Mouse (Mus musculus): Measurements from ENCODE around the gene Gpr18.

Gene Gpr18

DNA sequence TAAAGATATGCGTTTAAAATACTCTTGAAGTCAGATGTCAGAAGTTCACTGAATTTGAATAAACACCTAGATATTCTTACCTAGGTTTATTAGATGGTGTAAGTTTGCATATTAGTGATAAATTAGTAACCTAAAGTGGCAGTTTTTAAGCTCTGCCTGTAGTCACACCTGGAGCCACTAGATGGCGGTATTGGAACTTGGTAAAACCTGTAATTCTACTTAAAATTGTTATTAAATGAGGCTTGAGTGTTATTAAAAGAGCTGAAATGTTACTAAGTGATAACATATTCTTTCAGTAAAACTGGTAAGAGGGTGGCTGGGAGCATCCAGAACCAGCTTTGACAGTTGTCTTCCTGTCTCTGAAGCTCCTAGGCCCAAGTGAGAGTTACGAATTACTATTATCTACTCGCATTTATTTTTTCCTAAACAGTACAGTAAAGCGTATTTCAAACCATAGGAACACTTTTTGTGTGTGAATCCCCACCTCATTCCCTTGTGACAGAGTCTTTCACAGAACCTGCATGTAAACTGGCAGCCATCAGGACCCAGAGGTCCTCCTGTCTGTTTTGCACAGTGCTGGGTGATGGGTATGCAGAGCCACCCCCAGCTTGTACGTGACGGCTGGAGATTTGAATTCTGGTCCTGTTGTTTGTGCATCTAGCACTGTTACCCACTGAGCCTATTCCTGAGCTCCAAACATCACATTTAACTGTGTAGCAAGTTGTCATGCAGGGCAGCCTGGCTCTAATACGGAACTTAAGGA is 13.0 kb upstream of the Gpr18 start:
- in situ Hi-C loops (cut with MboI, MseI) = no loop called here

DNA sequence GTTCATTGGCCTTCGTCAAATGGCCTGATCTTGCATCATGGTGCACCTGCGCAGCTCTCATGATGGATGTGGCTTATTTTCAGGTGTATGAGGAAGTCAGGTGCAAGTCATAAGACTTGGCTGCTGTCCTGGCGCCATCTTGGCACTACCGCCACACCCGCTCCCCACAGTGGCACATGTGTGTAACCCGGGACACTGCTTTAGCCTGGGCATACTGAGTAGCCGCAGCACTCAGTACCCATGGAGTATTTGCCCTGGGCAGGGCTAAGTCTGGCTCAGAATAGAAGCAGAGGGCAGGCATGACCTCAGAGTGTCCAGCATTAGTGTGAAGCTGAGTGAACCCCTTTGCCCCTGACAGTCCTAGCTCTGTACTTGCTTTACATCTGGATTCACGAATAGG is 11.9 kb upstream of the Gpr18 start:
- in situ Hi-C loops (cut with MboI, MseI) = no loop called here

DNA sequence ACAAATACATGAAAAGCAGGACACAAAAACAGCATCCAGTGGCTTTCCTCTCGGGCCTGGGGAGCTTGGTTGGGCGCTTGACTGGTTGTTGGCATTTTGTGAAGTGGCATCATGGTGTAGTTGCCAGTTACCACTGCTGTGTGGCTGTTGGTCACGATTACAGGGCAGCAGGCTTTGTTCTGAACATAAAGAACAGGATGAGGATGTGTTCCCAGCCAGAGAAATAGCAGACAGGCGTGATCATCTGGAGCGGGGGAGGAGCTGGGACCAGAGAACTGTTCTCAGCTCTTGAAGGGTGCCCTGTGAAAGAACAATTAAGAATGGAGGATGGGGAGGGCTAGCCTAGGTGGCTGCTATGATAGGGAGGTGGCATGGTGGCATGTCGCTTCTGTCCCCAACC is 11.3 kb upstream of the Gpr18 start:
- in situ Hi-C loops (cut with MboI, MseI) = no loop called here

- in situ Hi-C loops (cut with MboI, MseI) = no loop called here
Measured at GRCm38 (mm10) chr14:121924876-121925275, 9.3 kb upstream of the Gpr18 start.

DNA sequence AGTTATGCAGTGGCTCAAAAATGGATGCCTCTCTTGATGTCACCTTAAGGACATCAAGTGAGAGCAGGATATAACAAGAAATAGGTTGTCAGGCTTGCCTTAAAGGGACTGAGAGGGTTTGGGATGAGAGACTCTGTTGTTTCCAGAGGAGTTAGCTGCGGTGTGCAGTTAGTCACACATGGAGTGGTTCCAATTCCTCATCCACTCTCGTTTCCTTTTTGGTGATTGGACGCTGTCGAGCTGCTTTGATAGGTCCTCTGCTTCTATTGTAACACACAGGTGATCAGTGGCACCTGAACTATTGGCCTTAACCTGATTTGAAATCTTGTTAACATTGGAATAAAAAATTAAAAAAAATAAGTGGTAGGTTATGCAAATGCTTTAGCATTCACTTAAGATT is 7.2 kb upstream of the Gpr18 start:
- in situ Hi-C loops (cut with MboI, MseI) = no loop called here

- in situ Hi-C loops (cut with MboI, MseI) = no loop called here
Measured at GRCm38 (mm10) chr14:121922016-121922415, 6.4 kb upstream of the Gpr18 start.

- in situ Hi-C loops (cut with MboI, MseI) = no loop called here
Measured at GRCm38 (mm10) chr14:121920511-121921124, 5.0 kb upstream of the Gpr18 start.

- in situ Hi-C loops (cut with MboI, MseI) = no loop called here
Measured at GRCm38 (mm10) chr14:121919752-121920151, 4.2 kb upstream of the Gpr18 start.

- in situ Hi-C loops (cut with MboI, MseI) = no loop called here
Measured at GRCm38 (mm10) chr14:121918266-121918665, 2.7 kb upstream of the Gpr18 start.

- in situ Hi-C loops (cut with MboI, MseI) = no loop called here
Measured at GRCm38 (mm10) chr14:121916311-121917094, 922 bp upstream of the Gpr18 start.

- in situ Hi-C loops (cut with MboI, MseI) = no loop called here
Measured at GRCm38 (mm10) chr14:121915143-121915542, 438 bp downstream of the Gpr18 start.

DNA sequence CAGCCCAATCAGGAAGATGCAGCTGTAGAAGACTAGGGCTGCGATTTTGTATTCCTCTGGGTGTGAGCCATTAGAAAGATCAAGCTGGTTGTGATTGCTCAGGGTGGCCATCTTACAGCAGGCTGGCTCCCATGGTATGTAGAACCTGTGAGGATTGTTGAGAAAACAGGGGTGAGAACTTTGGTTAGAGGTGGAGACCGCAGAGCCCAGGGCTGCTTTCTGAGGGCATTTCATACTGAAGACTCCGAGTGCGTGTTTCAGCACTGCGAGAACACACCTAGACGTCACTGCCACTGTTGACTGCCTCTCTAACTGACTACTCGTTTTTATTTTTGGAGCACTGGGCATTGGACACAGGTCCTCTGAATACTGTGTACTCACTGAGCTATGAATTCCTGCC is 3.1 kb downstream of the Gpr18 start:
- in situ Hi-C loops (cut with MboI, MseI) = no loop called here

DNA sequence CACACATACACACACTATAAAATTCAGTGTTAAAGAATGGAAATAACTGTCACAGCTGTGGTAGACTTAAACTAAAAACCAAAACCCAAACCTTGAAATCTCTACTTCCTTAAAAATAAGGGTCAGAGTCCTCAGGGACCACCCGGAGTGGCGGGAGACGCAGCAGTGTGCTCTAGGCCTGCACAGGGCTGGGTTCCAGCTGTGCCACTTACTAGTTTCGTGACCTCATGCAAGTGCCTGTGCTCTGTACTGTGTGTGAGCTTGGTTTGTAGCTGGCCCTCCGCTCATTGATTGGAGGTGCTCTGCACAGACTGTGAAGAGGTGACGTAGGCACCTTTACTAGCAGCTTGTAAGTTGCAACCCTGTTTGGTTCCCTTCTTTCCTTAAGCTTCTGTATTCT is 5.7 kb downstream of the Gpr18 start:
- in situ Hi-C loops (cut with MboI, MseI) = loop anchor here (5.0 kb wide), 1 partner anchor 43 kb away; no protein-coding TSS in a partner anchor

- in situ Hi-C loops (cut with MboI, MseI) = loop anchor here (5.0 kb wide), 1 partner anchor 40 kb away; no protein-coding TSS in a partner anchor
Measured at GRCm38 (mm10) chr14:121906992-121907681, 8.4 kb downstream of the Gpr18 start.

GRCm38 (mm10) chr14:121906341-121906991 is 9.1 kb downstream of the Gpr18 start:
- in situ Hi-C loops (cut with MboI, MseI) = loop anchor here (5.0 kb wide), 1 partner anchor 39 kb away; no protein-coding TSS in a partner anchor

DNA sequence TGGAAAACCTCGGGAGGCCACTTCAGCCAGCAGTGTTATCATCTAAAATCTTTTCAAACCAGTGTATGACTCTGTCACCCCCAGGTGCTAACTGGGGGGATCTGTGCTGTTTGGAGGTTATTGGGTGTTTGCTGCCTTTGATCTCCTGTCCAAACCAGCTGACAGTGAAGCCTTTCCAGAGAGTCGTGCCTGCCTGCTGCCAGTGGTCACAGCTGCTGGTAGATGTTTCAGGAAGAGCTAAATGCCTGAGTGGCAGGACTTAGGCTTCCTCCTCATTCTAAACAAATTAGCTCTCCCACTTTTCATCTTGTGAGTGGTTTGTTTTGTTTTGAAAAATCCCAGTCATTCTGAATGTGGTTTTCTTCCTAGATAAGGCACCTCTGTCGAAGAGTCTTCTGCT is 10.8 kb downstream of the Gpr18 start:
- in situ Hi-C loops (cut with MboI, MseI) = loop anchor here (5.0 kb wide), 1 partner anchor 37 kb away; no protein-coding TSS in a partner anchor

GRCm38 (mm10) chr14:121903381-121903876 is 12.2 kb downstream of the Gpr18 start:
- in situ Hi-C loops (cut with MboI, MseI) = no loop called here

DNA sequence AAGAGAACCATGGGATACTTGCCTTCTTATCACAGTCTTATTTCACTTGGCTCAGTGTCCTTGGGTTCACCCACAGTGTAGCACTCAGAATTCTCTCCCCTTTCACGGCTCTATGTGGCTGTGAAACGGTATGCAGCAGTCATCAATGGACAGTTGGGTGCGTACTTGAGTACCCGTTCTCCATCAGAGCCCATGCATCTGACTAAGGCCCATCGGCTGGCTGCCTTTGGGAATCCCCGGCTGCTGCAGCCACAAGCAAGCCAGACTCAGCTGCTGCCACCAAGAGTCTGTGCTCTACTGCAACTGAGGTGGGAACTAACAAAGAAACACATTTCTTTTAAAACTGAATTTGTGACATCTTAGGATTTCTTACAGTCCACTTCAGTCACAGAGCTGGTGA is 14.1 kb downstream of the Gpr18 start:
- in situ Hi-C loops (cut with MboI, MseI) = no loop called here

- in situ Hi-C loops (cut with MboI, MseI) = no loop called here
Measured at GRCm38 (mm10) chr14:121899071-121899470, 16.5 kb downstream of the Gpr18 start.

GRCm38 (mm10) chr14:121898509-121898908 is 17.1 kb downstream of the Gpr18 start:
- in situ Hi-C loops (cut with MboI, MseI) = no loop called here

- in situ Hi-C loops (cut with MboI, MseI) = no loop called here
Measured at GRCm38 (mm10) chr14:121897773-121898172, 17.8 kb downstream of the Gpr18 start.

Data from regulatory T cell (primary cell).